Mouse (Mus musculus) kidney, adult 10 weeks (tissue): ENCODE measurements around the gene Pgam5. TPM values are rescaled to one million over a fixed set of nuclear protein-coding genes. Genes with fewer than 3 reads are reported as not detected.

ENCODE experiments used
- polyA plus RNA-seq: library from polyadenylated mRNA; stranded (reverse); fragments of 350-450 nt; fragmentation: Illumina TruSeq; extraction: RNeasy Lipid Tissue Mini Kit (QIAGEN cat#74804); gene quantifications from one replicate; pipeline ENCODE4 v1.2.3, GENCODE M21; 2014; ENCODE audit warnings: low read depth, low replicate concordance

The Pgam5 gene
- polyA plus RNA-seq: 23.3 TPM

GRCm38 (mm10) chr5:110269141-110270101 lies at the start of gene Pgam5:
Gene Pgam5, minus strand, starts transcription at chr5:110269913.

GRCm38 (mm10) chr5:110285770-110286445 lies 16.2 kb upstream of the Pgam5 start, which contains the start of the genes Pxmp2 and Pole:
Gene Pxmp2, minus strand, starts transcription at chr5:110286186.
Gene Pole, plus strand, starts transcription at chr5:110286306.

GRCm38 (mm10) chr5:110230780-110231461 lies 38.8 kb downstream of the Pgam5 start, which contains the start of gene Ankle2:
Gene Ankle2, plus strand, starts transcription at chr5:110231004.

Other genes starting within 250 kb of the Pgam5 start
- gene Gm17655, start 197.4 kb downstream of the Pgam5 start, polyA plus RNA-seq: 16.5 TPM
- 2.5 TPM for gene Gm35315, start 175.5 kb downstream of the Pgam5 start, polyA plus RNA-seq
- gene Plcxd1, start 169.9 kb downstream of the Pgam5 start, polyA plus RNA-seq: not detected
- gene Gtpbp6, start 161.7 kb downstream of the Pgam5 start, polyA plus RNA-seq: not detected
- gene Zfp605, start 159.8 kb downstream of the Pgam5 start, polyA plus RNA-seq: 10.7 TPM
- 20.3 TPM for gene Chfr, start 134.1 kb downstream of the Pgam5 start, polyA plus RNA-seq
- gene Golga3, start 93.2 kb downstream of the Pgam5 start, polyA plus RNA-seq: 11.1 TPM
- 41.3 TPM for gene Ankle2, start 38.9 kb downstream of the Pgam5 start, polyA plus RNA-seq
- gene Pxmp2, start 16.3 kb upstream of the Pgam5 start, polyA plus RNA-seq: 74.9 TPM
- 1.6 TPM for gene Pole, start 16.4 kb upstream of the Pgam5 start, polyA plus RNA-seq
- gene P2rx2, start 73.3 kb upstream of the Pgam5 start, polyA plus RNA-seq: not detected
- gene Lrcol1, start 74.8 kb upstream of the Pgam5 start, polyA plus RNA-seq: not detected
- 3.8 TPM for gene Fbrsl1, start 178.6 kb upstream of the Pgam5 start, polyA plus RNA-seq